Mouse (Mus musculus): ENCODE measurements at regions not wholly inside any gene's neighbourhood (a gene's known extent, or its start where the extent isn't known, plus 50 kb on each side); places are given as distances from the start of the nearest gene placed in this dataset.
A peak's percentile ranks its signal among the peaks of the same experiment; 100 is the strongest.

DNA sequence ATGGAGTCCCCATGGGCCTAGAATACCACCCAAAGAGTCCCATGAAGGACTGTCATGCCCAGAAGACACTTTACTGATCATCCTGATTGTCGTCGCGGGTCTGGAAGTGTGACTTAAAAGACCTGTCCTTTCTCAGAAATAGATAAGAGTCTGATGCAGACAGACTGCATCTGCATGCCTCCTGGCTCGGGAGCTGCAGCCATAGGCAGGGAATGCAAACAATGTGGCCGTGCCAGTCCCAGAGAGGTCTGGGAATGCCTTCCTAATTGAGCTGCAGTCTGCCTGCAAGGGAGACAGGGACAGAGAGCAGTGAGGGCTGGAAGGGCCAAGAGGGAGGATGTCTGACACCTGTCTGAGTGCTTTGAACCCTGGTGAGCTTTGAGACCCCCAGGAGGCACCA, 150.9 kb downstream of the Opa1 start:
- no peak for ATAC-seq
- TF ChIP-seq CTCF (IDR thresholded peaks at IDR 0.05; ENCODE audit: low read depth) = no peak

DNA sequence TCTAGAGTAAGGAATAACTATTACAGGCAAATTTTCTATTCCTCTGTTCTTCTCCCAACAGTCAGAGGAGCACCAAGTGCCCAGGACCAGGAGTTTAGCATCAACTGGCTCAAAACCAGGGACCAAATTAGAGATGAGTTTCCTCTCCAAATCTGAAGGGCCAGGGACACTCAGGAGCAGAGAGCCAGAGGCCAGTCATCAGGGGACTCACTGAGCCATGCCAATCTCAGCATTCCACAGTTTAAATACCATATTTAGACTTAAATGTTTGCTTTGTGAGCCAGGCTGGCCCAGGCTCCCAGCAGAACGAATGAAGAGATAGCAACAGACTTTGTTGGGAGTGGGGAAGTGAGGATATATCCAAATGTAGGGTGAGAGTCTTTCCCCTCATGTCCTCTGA, 153.8 kb downstream of the Opa1 start:
- no peak for ATAC-seq
- Histone ChIP-seq H3K4me1 (replicated peaks; ENCODE audit: control insufficient read depth, insufficient read depth, low read length) (peaks cover 9% of the 10 kb centered on the region; the same call in 1 of the 2 replicates), H3K4me3 (ENCODE audit: low read depth, low read length) (no peak overlapping the region), H3K36me3 (ENCODE audit: control insufficient read depth, insufficient read depth) (no peaks in the 10 kb centered on the region), H3K27ac (ENCODE audit: low read depth, low read length) (no peak overlapping the region), H3K9ac (ENCODE audit: low read depth, low read length) (no peak overlapping the region), H3K27me3 (replicated peaks; ENCODE audit: control insufficient read depth, insufficient read depth, low read length) (no peaks in the 10 kb centered on the region), H3K9me3 (ENCODE audit: control insufficient read depth) (no peaks in the 10 kb centered on the region), H3K4me2 (replicated peaks; ENCODE audit: low read depth) (no peak overlapping the region)
- no peak for TF ChIP-seq CTCF (IDR thresholded peaks at IDR 0.05; ENCODE audit: low read depth)
- 63% methylated on average over 1 of the region's 1 CpGs for WGBS

More for the DNA sequence above, 150.9 kb downstream of the Opa1 start:
- Histone ChIP-seq H3K4me1 (replicated peaks; ENCODE audit: control insufficient read depth, insufficient read depth, low read length) (peaks cover 5% of the 10 kb centered on the region; the same call in 1 of the 2 replicates), H3K27me3 (replicated peaks; ENCODE audit: control insufficient read depth, insufficient read depth, low read length) (no peaks in the 10 kb centered on the region), H3K4me3 (ENCODE audit: low read depth, low read length) (no peak overlapping the region), H3K9ac (ENCODE audit: low read depth, low read length) (no peak overlapping the region), H3K4me2 (replicated peaks; ENCODE audit: low read depth) (no peak overlapping the region), H3K9me3 (ENCODE audit: control insufficient read depth) (no peaks in the 10 kb centered on the region), H3K27ac (ENCODE audit: low read depth, low read length) (no peak overlapping the region), H3K36me3 (ENCODE audit: control insufficient read depth, insufficient read depth) (no peaks in the 10 kb centered on the region)
- WGBS = 44% methylated on average over 5 of the region's 5 CpGs

GRCm38 (mm10) chr16:29733847-29734246, 154.7 kb downstream of the Opa1 start:
- no peaks in the 10 kb centered on the region for H3K27me3 ChIP-seq (replicated peaks; ENCODE audit: control insufficient read depth, insufficient read depth, low read length)
- H3K4me1 ChIP-seq (replicated peaks; ENCODE audit: control insufficient read depth, insufficient read depth, low read length) = peaks cover 9% of the 10 kb centered on the region; the same call in 1 of the 2 replicates
- no peak overlapping the region for H3K27ac ChIP-seq (ENCODE audit: low read depth, low read length)
- H3K4me3 ChIP-seq (ENCODE audit: low read depth, low read length) = no peak overlapping the region
- 88% methylated on average over 10 of the region's 10 CpGs for WGBS
- no peaks in the 10 kb centered on the region for H3K9me3 ChIP-seq (ENCODE audit: control insufficient read depth)
- H3K4me2 ChIP-seq (replicated peaks; ENCODE audit: low read depth) = no peak overlapping the region
- no peak for ATAC-seq
- TF ChIP-seq CTCF (IDR thresholded peaks at IDR 0.05; ENCODE audit: low read depth) = no peak
- no peaks in the 10 kb centered on the region for H3K36me3 ChIP-seq (ENCODE audit: control insufficient read depth, insufficient read depth)
- no peak overlapping the region for H3K9ac ChIP-seq (ENCODE audit: low read depth, low read length)

DNA sequence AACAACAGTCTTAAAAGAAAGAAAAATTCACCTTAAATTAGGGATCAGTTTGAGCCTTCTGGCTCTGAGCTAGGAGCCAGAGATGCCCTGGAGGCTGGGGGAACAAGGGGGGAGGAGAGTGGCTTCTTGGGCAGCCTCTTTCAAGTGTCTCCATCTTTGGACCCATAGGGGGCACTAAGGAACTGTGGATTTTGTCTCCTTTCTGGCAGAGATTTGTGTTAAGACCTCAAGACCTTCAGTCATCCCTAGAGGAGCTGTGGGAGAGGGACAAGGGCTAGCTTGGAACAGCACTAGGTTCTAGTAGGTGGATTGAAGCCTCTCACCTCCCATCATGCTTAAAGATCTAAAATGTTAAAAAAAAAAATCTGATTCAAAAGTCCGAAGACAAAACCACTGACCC, 155.2 kb downstream of the Opa1 start:
- WGBS = 11% methylated on average over 1 of the region's 1 CpGs
- no peaks in the 10 kb centered on the region for H3K36me3 ChIP-seq (ENCODE audit: control insufficient read depth, insufficient read depth)
- H3K4me3 ChIP-seq (ENCODE audit: low read depth, low read length) = no peak overlapping the region
- H3K4me1 ChIP-seq (replicated peaks; ENCODE audit: control insufficient read depth, insufficient read depth, low read length) = peaks cover 9% of the 10 kb centered on the region; the same call in 1 of the 2 replicates
- ATAC-seq = 0 out of 2 replicates have a peak, but pooled peaks have one; percentile 32
- H3K4me2 ChIP-seq (replicated peaks; ENCODE audit: low read depth) = peak overlapping the region; percentile 45
- no peaks in the 10 kb centered on the region for H3K9me3 ChIP-seq (ENCODE audit: control insufficient read depth)
- H3K27me3 ChIP-seq (replicated peaks; ENCODE audit: control insufficient read depth, insufficient read depth, low read length) = no peaks in the 10 kb centered on the region
- no peak overlapping the region for H3K9ac ChIP-seq (ENCODE audit: low read depth, low read length)
- TF ChIP-seq CTCF (IDR thresholded peaks at IDR 0.05; ENCODE audit: low read depth) = peak; percentile 86
- H3K27ac ChIP-seq (ENCODE audit: low read depth, low read length) = no peak overlapping the region

GRCm38 (mm10) chr16:29734738-29735250, 155.7 kb downstream of the Opa1 start:
- H3K27ac ChIP-seq (ENCODE audit: low read depth, low read length) = 0 out of 2 replicates have a peak overlapping the region, but pooled peaks have one; percentile 15

DNA sequence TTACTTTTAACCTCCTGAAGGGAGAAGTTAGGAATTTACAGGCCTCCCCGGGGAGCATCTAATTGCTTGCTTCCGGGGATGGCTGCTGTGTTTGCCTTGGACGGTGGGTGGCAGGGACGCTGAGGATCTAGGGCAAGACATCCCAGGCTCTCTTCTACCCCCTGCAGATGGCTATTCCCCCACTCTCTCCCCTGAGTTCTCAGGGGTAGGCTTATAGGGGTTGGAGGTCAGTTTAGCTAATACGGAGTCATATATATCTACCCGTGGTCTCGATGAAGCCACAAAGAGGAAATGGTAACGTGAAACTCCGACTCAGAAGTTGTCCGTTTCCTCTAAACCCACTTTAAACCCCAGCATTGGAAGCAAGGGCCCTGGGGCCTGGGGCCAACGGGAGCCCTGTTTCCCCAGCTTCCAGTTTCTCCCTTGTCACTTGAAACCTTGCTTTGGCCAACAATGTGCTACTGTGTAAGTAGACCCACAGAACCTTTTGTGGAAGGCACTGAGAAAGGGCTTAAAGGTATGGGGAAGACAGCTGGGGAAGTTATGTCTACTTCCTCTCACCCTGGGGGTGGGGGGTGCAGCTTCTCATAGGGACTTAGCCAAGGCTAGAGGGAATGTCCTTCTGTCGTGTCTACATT, 156.4 kb downstream of the Opa1 start:
- Histone ChIP-seq H3K9ac (ENCODE audit: low read depth, low read length) (no peak overlapping the region), H3K27me3 (replicated peaks; ENCODE audit: control insufficient read depth, insufficient read depth, low read length) (no peaks in the 10 kb centered on the region), H3K36me3 (ENCODE audit: control insufficient read depth, insufficient read depth) (no peaks in the 10 kb centered on the region), H3K27ac (ENCODE audit: low read depth, low read length) (no peak overlapping the region), H3K9me3 (ENCODE audit: control insufficient read depth) (no peaks in the 10 kb centered on the region), H3K4me2 (replicated peaks; ENCODE audit: low read depth) (no peak overlapping the region), H3K4me3 (ENCODE audit: low read depth, low read length) (no peak overlapping the region), H3K4me1 (replicated peaks; ENCODE audit: control insufficient read depth, insufficient read depth, low read length) (peaks cover 9% of the 10 kb centered on the region; the same call in 1 of the 2 replicates)
- WGBS = 45% methylated on average over 12 of the region's 12 CpGs
- ATAC-seq = no peak
- TF ChIP-seq CTCF (IDR thresholded peaks at IDR 0.05; ENCODE audit: low read depth) = peak; percentile 37

More at GRCm38 (mm10) chr16:29734738-29735250, 155.7 kb downstream of the Opa1 start:
- no peaks in the 10 kb centered on the region for H3K36me3 ChIP-seq (ENCODE audit: control insufficient read depth, insufficient read depth)
- H3K9me3 ChIP-seq (ENCODE audit: control insufficient read depth) = no peaks in the 10 kb centered on the region
- peak overlapping the region; percentile 45 for H3K4me2 ChIP-seq (replicated peaks; ENCODE audit: low read depth)
- peaks cover 9% of the 10 kb centered on the region; the same call in 1 of the 2 replicates for H3K4me1 ChIP-seq (replicated peaks; ENCODE audit: control insufficient read depth, insufficient read depth, low read length)
- H3K4me3 ChIP-seq (ENCODE audit: low read depth, low read length) = no peak overlapping the region
- peak; percentile 43; the same call in 1 of the 2 replicates for ATAC-seq
- TF ChIP-seq CTCF (IDR thresholded peaks at IDR 0.05; ENCODE audit: low read depth) = no peak
- 24% methylated on average over 12 of the region's 12 CpGs for WGBS
- no peak overlapping the region for H3K9ac ChIP-seq (ENCODE audit: low read depth, low read length)
- H3K27me3 ChIP-seq (replicated peaks; ENCODE audit: control insufficient read depth, insufficient read depth, low read length) = no peaks in the 10 kb centered on the region

Measured in intestine, postnatal 0 days (tissue).